Mouse (Mus musculus) cerebellum, adult 9-10 months (tissue): ENCODE data around the gene Strap.

Source experiments
- DNase-seq: peaks from one replicate; pipeline ENCODE4 v3.0.0; 2022

Gene Strap

GRCm38 (mm10) chr6:137723898-137724297 is 11.0 kb upstream of the Strap start:
- DNase-seq, result peak; percentile 65

- DNase-seq, result peak; percentile 54
Observed at GRCm38 (mm10) chr6:137734460-137734845, 425 bp upstream of the Strap start.

- peak; percentile 22 for DNase-seq
Observed at GRCm38 (mm10) chr6:137735671-137736238, 877 bp downstream of the Strap start.

GRCm38 (mm10) chr6:137740972-137741371 is 6.1 kb downstream of the Strap start:
- DNase-seq, result no peak

GRCm38 (mm10) chr6:137744700-137745099 is 9.8 kb downstream of the Strap start:
- DNase-seq, result no peak

GRCm38 (mm10) chr6:137747174-137747928 is 12.5 kb downstream of the Strap start:
- DNase-seq, result no peak

- DNase-seq, result no peak
Observed at GRCm38 (mm10) chr6:137751551-137752274, 16.8 kb downstream of the Strap start.

GRCm38 (mm10) chr6:137752275-137752655 is 17.4 kb downstream of the Strap start:
- DNase-seq, result no peak

GRCm38 (mm10) chr6:137754056-137754856 is 19.4 kb downstream of the Strap start, which contains the start of gene Dera:
Dera (plus strand) TSS chr6:137754546.
- DNase-seq, result peak; percentile 58

- no peak for DNase-seq
Observed at GRCm38 (mm10) chr6:137754857-137755232, 20.0 kb downstream of the Strap start.

- no peak for DNase-seq
Observed at GRCm38 (mm10) chr6:137756310-137756709, 21.4 kb downstream of the Strap start.

GRCm38 (mm10) chr6:137757891-137758290 is 23.0 kb downstream of the Strap start:
- no peak for DNase-seq

- no peak for DNase-seq
Observed at GRCm38 (mm10) chr6:137759681-137760080, 24.8 kb downstream of the Strap start.

GRCm38 (mm10) chr6:137760966-137761365 is 26.1 kb downstream of the Strap start:
- no peak for DNase-seq

- DNase-seq, result no peak
Observed at GRCm38 (mm10) chr6:137764572-137765210, 29.8 kb downstream of the Strap start.

- no peak for DNase-seq
Observed at GRCm38 (mm10) chr6:137766177-137766576, 31.3 kb downstream of the Strap start.

- no peak for DNase-seq
Observed at GRCm38 (mm10) chr6:137771621-137772250, 36.9 kb downstream of the Strap start.

GRCm38 (mm10) chr6:137772918-137773636 is 38.2 kb downstream of the Strap start:
- no peak for DNase-seq

- DNase-seq, result no peak
Observed at GRCm38 (mm10) chr6:137773637-137774028, 38.8 kb downstream of the Strap start.

GRCm38 (mm10) chr6:137774166-137774565 is 39.3 kb downstream of the Strap start:
- no peak for DNase-seq

GRCm38 (mm10) chr6:137775159-137775558 is 40.3 kb downstream of the Strap start:
- no peak for DNase-seq
